Mouse (Mus musculus) heart, embryonic 14.5 days (tissue): ENCODE measurements at regions not wholly inside any gene's neighbourhood (a gene's known extent, or its start where the extent isn't known, plus 50 kb on each side); places are given as distances from the start of the nearest gene placed in this dataset.
A peak's percentile ranks its signal among the peaks of the same experiment; 100 is the strongest.

Experiments
- ATAC-seq: fragments of 200-750 bp; cut with Nextera tagmentation; 2 replicates; pipeline ENCODE4 v1.8.0; 2017; ENCODE audit warnings: low read depth, moderate TSS enrichment; ENCODE audit not compliant: insufficient number of reproducible peaks, insufficient read depth, low FRiP score
- H3K27ac ChIP-seq, 2 experiments: fragments of 200-500 bp in 1 of 2; fragments of 300-500 bp in 1 of 2; sonication (generic) in 1 of 2; replicated peaks in 1 of 2; 2 replicates each; pipeline ENCODE4 v1.5.1; 2012 to 2014; ENCODE audit warnings: low read depth in 2 of 2, low read length in 2 of 2, control low read depth in 1 of 2, mild to moderate bottlenecking in 1 of 2, mixed read lengths in 1 of 2; ENCODE audit not compliant: control insufficient read depth in 1 of 2, insufficient read depth in 1 of 2
- H3K27me3 ChIP-seq: fragments of 300-500 bp; sonication (generic); 2 replicates; pipeline ENCODE4 v1.6.1; 2014; ENCODE audit warnings: mild to moderate bottlenecking, low read length, control low read depth; ENCODE audit not compliant: control insufficient read depth, insufficient read depth
- H3K36me3 ChIP-seq: fragments of 300-500 bp; sonication (generic); 2 replicates; pipeline ENCODE4 v1.6.1; 2014; ENCODE audit warnings: mild to moderate bottlenecking, control low read depth, low read length, mixed read lengths; ENCODE audit not compliant: control insufficient read depth, insufficient read depth
- H3K4me1 ChIP-seq, 2 experiments: fragments of 200-500 bp in 1 of 2; fragments of 300-500 bp in 1 of 2; sonication (generic) in 1 of 2; 2 replicates each; pipeline ENCODE4 v1.6.1; 2012 to 2014; ENCODE audit warnings: low read length in 2 of 2, control low read depth in 1 of 2, mixed read lengths in 1 of 2; ENCODE audit not compliant: control insufficient read depth in 2 of 2, insufficient read depth in 2 of 2
- H3K4me2 ChIP-seq: fragments of 300-500 bp; sonication (generic); 2 replicates; pipeline ENCODE4 v1.6.1; 2014; ENCODE audit warnings: mild to moderate bottlenecking, low read length
- H3K4me3 ChIP-seq, 2 experiments: fragments of 200-500 bp in 1 of 2; fragments of 300-500 bp in 1 of 2; sonication (generic) in 1 of 2; 2 replicates each; pipeline ENCODE4 v1.5.1; 2012 to 2014; ENCODE audit warnings: low read length in 2 of 2, mild to moderate bottlenecking in 2 of 2, control low read depth in 1 of 2, low read depth in 1 of 2, moderate library complexity in 1 of 2; ENCODE audit not compliant: control insufficient read depth in 1 of 2, insufficient read depth in 1 of 2
- H3K9ac ChIP-seq: fragments of 300-500 bp; sonication (generic); 2 replicates; pipeline ENCODE4 v1.6.1; 2014; ENCODE audit warnings: mild to moderate bottlenecking, low read length
- H3K9me3 ChIP-seq: fragments of 300-500 bp; sonication (generic); 2 replicates; pipeline ENCODE4 v1.6.1; 2016; ENCODE audit warnings: low read length, control low read depth; ENCODE audit not compliant: control insufficient read depth
- whole genome bisulfite sequencing: fragments of 180-500 bp; shearing (Covaris S2); extraction: QIAGEN DNeasy Blood & Tissue Kit; methylation state at CpG from one replicate; pipeline ENCODE4 v1.1.7; 2014; 5-methylcytosine and 5-hydroxymethylcytosine counted together

DNA sequence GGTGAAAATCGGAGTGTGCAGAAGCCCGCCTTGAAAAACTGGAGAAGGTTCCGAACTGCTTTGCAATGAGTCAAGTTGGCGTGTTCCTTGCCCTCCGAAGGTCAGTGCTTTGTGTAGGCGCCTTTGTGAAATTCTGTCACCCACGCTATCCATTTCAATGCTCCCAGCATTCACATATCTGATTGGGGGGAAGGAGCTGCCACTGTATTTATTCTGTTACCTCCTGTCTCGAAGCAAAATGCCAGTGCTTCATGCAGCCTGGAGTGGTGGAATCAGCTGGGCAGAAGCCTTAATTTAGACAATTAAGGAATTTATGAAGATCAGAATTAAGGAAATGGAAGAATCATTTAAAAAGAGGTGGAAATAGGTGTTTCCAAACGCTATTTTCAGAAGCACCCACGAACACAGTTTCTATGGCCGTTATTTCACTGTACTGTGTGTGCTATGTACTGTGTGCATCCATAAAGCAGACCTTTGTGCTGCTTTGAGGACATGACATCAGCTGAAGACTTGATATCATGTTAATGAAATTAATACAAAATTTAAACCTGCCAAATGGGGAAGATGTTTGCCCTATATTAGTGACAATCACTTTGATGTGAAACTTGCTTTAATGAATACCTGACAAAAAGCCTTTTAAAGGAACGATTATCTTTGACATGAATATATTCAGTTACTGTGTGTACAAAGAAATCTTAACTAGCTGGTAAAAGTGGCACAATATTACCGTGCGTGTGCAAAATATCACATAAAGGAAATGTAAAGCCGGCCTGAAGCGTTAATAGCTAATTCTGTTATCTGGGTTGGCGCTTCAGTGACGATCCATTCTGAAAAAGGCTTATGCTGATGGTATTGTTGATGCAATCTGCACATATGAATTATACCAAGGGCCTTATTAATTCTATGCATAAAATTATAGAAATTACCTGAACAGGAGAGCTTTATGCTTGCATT is 72.9 kb upstream of the Gls start:
- no peaks in the 10 kb centered on the region for H3K9me3 ChIP-seq
- H3K9ac ChIP-seq: no peak overlapping the region
- no peaks in the 10 kb centered on the region; a peak in 1 of 4 replicates for H3K4me1 ChIP-seq
- WGBS: 81% methylated on average over 18 of the region's 18 CpGs
- no peak overlapping the region for H3K4me2 ChIP-seq
- no peak overlapping the region for H3K4me3 ChIP-seq
- no peaks in the 10 kb centered on the region for H3K36me3 ChIP-seq
- ATAC-seq: no peak
- no peaks in the 10 kb centered on the region for H3K27me3 ChIP-seq
- H3K27ac ChIP-seq: no peak overlapping the region

DNA sequence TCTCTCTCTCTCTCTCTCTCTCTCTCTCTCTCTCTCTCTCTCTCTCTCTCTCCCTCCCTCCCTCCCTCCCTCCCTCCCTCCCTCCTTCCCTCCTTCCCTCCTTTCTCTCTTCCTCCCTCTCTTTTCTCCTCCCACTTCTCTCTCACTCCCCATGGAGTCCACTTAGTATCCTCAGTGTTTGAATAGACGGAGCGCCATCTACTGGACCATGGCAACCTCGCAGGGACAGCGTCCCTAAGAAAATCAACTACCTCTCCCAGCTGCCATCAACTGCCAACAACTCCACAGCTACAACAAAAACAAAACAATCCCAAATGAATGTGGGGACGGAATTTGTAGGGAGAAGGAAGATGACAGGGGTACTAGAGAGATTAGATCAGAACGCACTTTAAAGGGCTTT is 69.5 kb upstream of the Gls start:
- Histone ChIP-seq H3K36me3 (no peaks in the 10 kb centered on the region), H3K9me3 (no peaks in the 10 kb centered on the region), H3K9ac (no peak overlapping the region), H3K27ac (no peak overlapping the region), H3K4me1 (no peaks in the 10 kb centered on the region; a peak in 1 of 4 replicates), H3K4me2 (peak overlapping the region; percentile 8; the same call in 1 of the 2 replicates), H3K27me3 (no peaks in the 10 kb centered on the region), H3K4me3 (no peak overlapping the region)
- ATAC-seq: no peak
- 7% methylated on average over 6 of the region's 6 CpGs for WGBS

DNA sequence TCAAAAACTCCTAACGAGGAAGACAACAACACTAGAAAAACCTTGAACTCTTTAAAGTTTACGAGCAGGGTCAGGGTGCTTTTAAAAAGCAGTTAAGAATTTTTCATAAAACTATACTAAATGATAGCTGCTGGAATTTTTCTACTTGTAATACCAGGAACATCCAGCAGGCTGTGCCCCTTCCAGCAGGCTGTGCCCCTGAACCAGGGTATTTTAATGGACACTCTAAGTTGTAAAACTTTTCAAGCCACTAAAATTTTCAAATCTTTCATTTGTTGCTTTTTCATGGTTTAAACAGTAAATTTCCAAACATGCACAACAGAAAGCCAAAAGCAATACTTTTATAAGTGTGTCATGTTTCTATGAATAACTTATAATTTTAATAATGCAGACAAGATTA is 68.2 kb upstream of the Gls start:
- ATAC-seq: no peak
- Histone ChIP-seq H3K27me3 (no peaks in the 10 kb centered on the region), H3K9me3 (no peaks in the 10 kb centered on the region), H3K9ac (no peak overlapping the region), H3K4me1 (no peaks in the 10 kb centered on the region; a peak in 1 of 4 replicates), H3K27ac (no peak overlapping the region), H3K4me2 (no peak overlapping the region), H3K4me3 (no peak overlapping the region), H3K36me3 (no peaks in the 10 kb centered on the region)
- WGBS: 50% methylated on average over 2 of the region's 2 CpGs

DNA sequence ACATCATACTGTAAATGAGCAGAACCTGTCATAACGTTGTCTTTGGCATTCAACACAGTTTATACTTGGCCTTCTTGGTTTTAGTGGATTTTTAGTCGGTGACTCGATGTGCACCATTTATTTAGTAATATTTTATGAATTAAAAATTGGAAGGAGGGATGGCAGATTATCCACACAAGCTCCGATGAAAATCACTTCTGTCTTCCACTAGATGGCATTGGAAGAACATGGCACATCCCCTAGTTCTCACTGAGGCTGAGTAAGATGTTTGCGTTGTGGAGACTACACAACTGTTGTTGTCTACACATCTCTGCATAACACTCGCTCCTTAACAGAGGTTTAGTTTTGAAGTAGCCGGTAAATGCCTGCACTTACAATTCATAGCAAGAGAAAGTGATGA is 66.5 kb upstream of the Gls start:
- H3K4me1 ChIP-seq: no peaks in the 10 kb centered on the region; a peak in 1 of 4 replicates
- no peaks in the 10 kb centered on the region for H3K9me3 ChIP-seq
- WGBS: 55% methylated on average over 7 of the region's 7 CpGs
- no peak overlapping the region for H3K9ac ChIP-seq
- H3K4me3 ChIP-seq: no peak overlapping the region
- no peak overlapping the region for H3K27ac ChIP-seq
- no peaks in the 10 kb centered on the region for H3K36me3 ChIP-seq
- no peak for ATAC-seq
- no peaks in the 10 kb centered on the region for H3K27me3 ChIP-seq
- H3K4me2 ChIP-seq: no peak overlapping the region

DNA sequence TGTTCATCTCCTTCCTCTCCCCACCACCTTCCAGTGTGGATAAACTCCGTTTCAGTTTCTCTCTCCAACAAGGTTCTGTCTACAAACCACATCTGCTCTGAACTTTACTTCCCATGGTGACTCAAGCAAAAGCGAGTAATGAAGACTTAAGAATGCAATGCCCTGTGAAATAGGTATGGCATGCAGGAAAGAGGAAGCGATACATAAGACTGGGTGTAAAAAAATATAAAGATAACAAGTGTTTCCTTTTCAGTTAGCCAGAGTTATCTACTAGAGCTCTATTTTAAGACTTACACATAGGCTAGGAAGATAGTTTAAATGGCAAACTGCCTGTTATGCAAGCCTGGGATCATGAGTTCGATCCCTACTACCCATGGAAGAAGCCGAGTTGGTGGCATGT is 65.3 kb upstream of the Gls start:
- H3K4me3 ChIP-seq: no peak overlapping the region
- no peak overlapping the region for H3K4me2 ChIP-seq
- whole genome bisulfite sequencing: 60% methylated on average over 5 of the region's 5 CpGs
- no peaks in the 10 kb centered on the region for H3K9me3 ChIP-seq
- no peak overlapping the region for H3K9ac ChIP-seq
- ATAC-seq: no peak
- H3K4me1 ChIP-seq: no peaks in the 10 kb centered on the region; a peak in 1 of 4 replicates
- no peaks in the 10 kb centered on the region for H3K36me3 ChIP-seq
- no peak overlapping the region for H3K27ac ChIP-seq
- H3K27me3 ChIP-seq: no peaks in the 10 kb centered on the region

DNA sequence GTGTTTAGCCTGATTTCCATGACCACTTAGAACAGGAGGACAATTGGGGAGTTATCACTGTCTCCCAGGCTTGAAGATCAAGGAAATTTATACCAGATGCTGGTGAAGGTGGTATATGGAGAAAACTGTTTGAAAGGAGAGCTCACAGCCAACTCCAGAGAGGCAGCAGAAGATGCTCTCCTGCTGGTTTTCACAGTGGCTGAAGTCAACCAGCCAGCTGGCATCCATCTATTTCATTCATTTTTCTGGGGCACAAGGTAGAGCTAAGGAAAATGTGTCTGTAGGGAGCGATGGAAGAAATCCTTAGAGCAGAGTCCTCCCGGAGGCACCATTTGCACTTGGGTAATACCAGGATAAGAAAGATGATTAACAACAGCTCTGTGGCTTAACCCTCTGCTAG is 63.1 kb upstream of the Gls start:
- Histone ChIP-seq H3K9ac (no peak overlapping the region), H3K4me2 (no peak overlapping the region), H3K4me3 (no peak overlapping the region), H3K27ac (no peak overlapping the region), H3K36me3 (no peaks in the 10 kb centered on the region), H3K4me1 (no peaks in the 10 kb centered on the region), H3K9me3 (no peaks in the 10 kb centered on the region), H3K27me3 (no peaks in the 10 kb centered on the region)
- WGBS: 47% methylated on average over 2 of the region's 2 CpGs
- ATAC-seq: no peak

DNA sequence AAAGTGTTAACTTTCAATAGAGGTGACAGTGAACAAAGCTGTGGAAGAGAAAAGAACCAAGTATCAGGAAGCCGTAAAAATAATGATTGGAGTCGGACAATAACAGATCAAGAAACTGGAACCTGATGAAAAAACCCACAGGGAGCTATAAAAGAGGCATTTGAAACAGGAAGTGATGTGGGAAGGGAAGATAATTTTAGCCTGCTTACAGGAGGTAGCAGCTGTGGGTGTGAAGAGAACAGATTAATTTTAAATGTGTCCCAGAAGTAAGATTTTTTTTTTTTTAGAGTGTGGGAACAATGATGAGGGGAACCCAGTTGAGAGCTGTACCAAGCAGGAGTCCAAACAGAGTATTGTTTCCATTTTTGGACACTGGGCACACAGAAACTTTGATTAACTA is 61.5 kb upstream of the Gls start:
- H3K9me3 ChIP-seq: no peaks in the 10 kb centered on the region
- no peaks in the 10 kb centered on the region for H3K36me3 ChIP-seq
- H3K27me3 ChIP-seq: no peaks in the 10 kb centered on the region
- ATAC-seq: no peak
- 69% methylated on average over 2 of the region's 2 CpGs for WGBS
- no peak overlapping the region for H3K4me3 ChIP-seq
- H3K4me2 ChIP-seq: no peak overlapping the region
- H3K9ac ChIP-seq: no peak overlapping the region
- H3K4me1 ChIP-seq: no peaks in the 10 kb centered on the region
- no peak overlapping the region for H3K27ac ChIP-seq
